Mouse (Mus musculus) CH12.LX (cell line): ENCODE measurements around the gene 1110017D15Rik.

Source experiments
- CTCF ChIP-seq, 2 experiments: IDR thresholded peaks in 1 of 2; conservative IDR thresholded peaks in 1 of 2; 2 replicates each; pipeline ENCODE4 v1.5.1; 2011 to 2012; ENCODE audit warnings: low read depth in 2 of 2, low read length in 2 of 2, improper control_type of control experiment in 1 of 2, inconsistent platforms in 1 of 2, mild to moderate bottlenecking in 1 of 2, moderate library complexity in 1 of 2
- ELF1 ChIP-seq: IDR thresholded peaks from 2 replicates; pipeline ENCODE4 v1.6.1; 2014; ENCODE audit warnings: low read depth, mild to moderate bottlenecking, inconsistent platforms, low read length, improper control_type of control experiment
- HCFC1 ChIP-seq: IDR thresholded peaks from 2 replicates; pipeline ENCODE4 v1.6.1; 2012; ENCODE audit warnings: low read depth, mild to moderate bottlenecking, inconsistent platforms, low read length, improper control_type of control experiment
- MAX ChIP-seq: IDR thresholded peaks from 2 replicates; pipeline ENCODE4 v1.6.1; 2011; ENCODE audit warnings: low read length, improper control_type of control experiment
- MAZ ChIP-seq: IDR thresholded peaks from 2 replicates; pipeline ENCODE4 v1.6.1; 2012; ENCODE audit warnings: low read depth, mild to moderate bottlenecking, inconsistent platforms, low read length, improper control_type of control experiment, moderate library complexity
- NRF1 ChIP-seq: IDR thresholded peaks from 2 replicates; pipeline ENCODE4 v1.6.1; 2014; ENCODE audit warnings: low read depth, mild to moderate bottlenecking, inconsistent platforms, low read length, improper control_type of control experiment, moderate library complexity
- POLR2A ChIP-seq: IDR thresholded peaks from 2 replicates; pipeline ENCODE4 v1.6.1; 2011; ENCODE audit warnings: low read depth, mild to moderate bottlenecking, improper control_type of control experiment, low read length

DNA sequence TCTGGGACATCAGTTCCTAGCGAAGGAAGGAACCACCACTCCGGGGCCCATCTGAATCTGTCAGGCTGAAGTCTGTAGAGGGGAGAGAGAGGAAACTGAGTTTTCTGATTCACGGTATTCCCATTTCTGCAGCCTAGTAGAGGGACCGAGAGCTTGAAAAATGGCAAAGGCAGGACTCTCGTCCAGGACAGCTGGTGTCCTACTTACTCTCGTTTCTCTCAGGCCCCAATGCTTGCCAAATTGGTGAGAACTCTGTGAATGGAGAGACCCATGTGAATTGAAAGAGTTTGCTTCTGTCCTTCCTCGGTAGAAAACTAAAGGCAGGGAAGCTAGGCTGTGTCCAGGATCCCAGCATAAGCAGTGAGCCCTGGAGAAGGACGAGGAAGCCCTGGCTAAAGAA, 17.5 kb downstream of the 1110017D15Rik start:
- TF ChIP-seq POLR2A (no peak), HCFC1 (no peak), MAX (no peak), NRF1 (no peak), CTCF (conservative IDR thresholded peaks at IDR 0.05 in 1 of 2, IDR thresholded peaks at IDR 0.05 in 1 of 2; ENCODE audit: low read depth in 2 of 2, low read length in 2 of 2) (no peak), MAZ (no peak), ELF1 (no peak)
